Mouse (Mus musculus): ENCODE results near the gene Ankrd44.

DNA sequence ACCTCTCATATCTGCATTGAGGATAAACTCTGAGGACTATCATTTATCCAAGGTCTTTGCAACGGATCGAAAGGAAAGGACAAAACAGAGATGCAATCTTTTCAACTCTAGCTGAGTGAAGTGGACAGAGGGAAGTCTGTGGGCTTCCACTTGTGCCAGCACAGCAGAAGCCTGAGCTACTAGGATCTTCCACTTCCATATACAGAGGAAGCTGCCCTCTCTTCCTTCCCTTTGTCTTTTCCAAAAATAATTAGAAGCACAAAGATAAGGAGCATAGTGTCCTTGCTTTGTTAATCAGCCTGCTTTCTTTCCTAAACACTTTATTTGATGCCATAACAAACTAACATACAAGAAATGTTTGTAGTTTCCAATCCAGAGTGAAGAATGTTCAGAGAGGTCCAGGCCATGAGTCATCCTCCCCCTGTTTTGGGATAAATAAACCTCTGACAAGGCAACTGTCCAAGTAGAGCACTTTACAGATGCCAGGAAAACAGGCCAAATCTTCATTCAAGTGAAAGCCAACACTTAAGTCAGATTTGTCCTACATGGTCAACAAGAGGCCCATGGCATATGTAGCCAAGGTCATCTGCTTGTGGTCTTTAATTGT, 160.5 kb downstream of the Ankrd44 start:
- TF ChIP-seq POLR2A (IDR thresholded peaks at IDR 0.05; ENCODE audit: control insufficient read depth, low read depth, low read length) = no peak
- TF ChIP-seq CTCF (IDR thresholded peaks at IDR 0.05; ENCODE audit: control insufficient read depth, insufficient read depth, insufficient replicate concordance, low read depth, low read length) = no peak

Measured in testis, adult 2 months (tissue).